Mouse (Mus musculus) hindbrain, postnatal 0 days (tissue): ENCODE results near the gene Il27. TPM values are rescaled to one million over a fixed set of nuclear protein-coding genes. Genes with fewer than 3 reads are reported as not detected.

Source experiments
- ATAC-seq: fragments of 200-750 bp; cut with Nextera tagmentation; 2 replicates; pipeline ENCODE4 v1.8.0; 2017; ENCODE audit warnings: mild to moderate bottlenecking, moderate TSS enrichment, moderate library complexity
- DNase-seq: peaks from one replicate; pipeline ENCODE4 v3.0.0-alpha.2; 2015; ENCODE audit warnings: low spot score
- H3K27ac ChIP-seq: fragments of 300-500 bp; sonication (generic); 2 replicates; pipeline ENCODE4 v1.5.1; 2014; ENCODE audit warnings: mild to moderate bottlenecking
- H3K27me3 ChIP-seq: fragments of 300-500 bp; sonication (generic); 2 replicates; pipeline ENCODE4 v1.6.1; 2014; ENCODE audit warnings: low read length, mixed read lengths; ENCODE audit not compliant: insufficient read depth
- H3K36me3 ChIP-seq: fragments of 300-500 bp; sonication (generic); 2 replicates; pipeline ENCODE4 v1.6.1; 2014; ENCODE audit warnings: low read length, mixed read lengths; ENCODE audit not compliant: insufficient read depth
- H3K4me1 ChIP-seq: fragments of 300-500 bp; sonication (generic); 2 replicates; pipeline ENCODE4 v1.6.1; 2014; ENCODE audit warnings: antibody characterized with exemption, low read length, mixed read lengths; ENCODE audit not compliant: insufficient read depth
- H3K4me2 ChIP-seq: fragments of 300-500 bp; sonication (generic); 2 replicates; pipeline ENCODE4 v1.6.1; 2014; ENCODE audit warnings: low read depth, mild to moderate bottlenecking, low read length, moderate library complexity, mixed read lengths
- H3K4me3 ChIP-seq: fragments of 300-500 bp; sonication (generic); 2 replicates; pipeline ENCODE4 v1.5.1; 2014; ENCODE audit warnings: low read length
- H3K9ac ChIP-seq: fragments of 300-500 bp; sonication (generic); replicated peaks from 2 replicates; pipeline ENCODE4 v1.6.1; 2014; ENCODE audit warnings: mild to moderate bottlenecking, low read length, moderate library complexity, mixed read lengths
- H3K9me3 ChIP-seq: fragments of 300-500 bp; sonication (generic); 2 replicates; pipeline ENCODE4 v1.6.1; 2016; ENCODE audit warnings: low read length, mixed read lengths
- CTCF ChIP-seq: IDR thresholded peaks from 2 replicates; pipeline ENCODE4 v1.5.1; 2016; ENCODE audit warnings: antibody characterized with exemption, control low read depth, low read depth
- WGBS: fragments of 180-500 bp; shearing (Covaris S2); extraction: QIAGEN DNeasy Blood & Tissue Kit; methylation state at CpG from one replicate; pipeline ENCODE4 v1.1.7; 2014; 5-methylcytosine and 5-hydroxymethylcytosine counted together
- polyA plus RNA-seq: library from polyadenylated mRNA; unstranded; fragments of >200 nt; fragmentation: Nextera tagmentation; extraction: Ambion mirVana; gene quantifications from 2 replicates; pipeline ENCODE4 v1.2.1, GENCODE M21; 2015
- total RNA-seq: library from RNA; depleted of rRNA; stranded (reverse); fragments of >200 nt; gene quantifications from 2 replicates; pipeline ENCODE4 v1.2.3, GENCODE M21; 2014

Il27 gene
- total and polyA plus RNA-seq, 2 experiments from 2014 or later: 0.94 TPM; not detected in 1

DNA sequence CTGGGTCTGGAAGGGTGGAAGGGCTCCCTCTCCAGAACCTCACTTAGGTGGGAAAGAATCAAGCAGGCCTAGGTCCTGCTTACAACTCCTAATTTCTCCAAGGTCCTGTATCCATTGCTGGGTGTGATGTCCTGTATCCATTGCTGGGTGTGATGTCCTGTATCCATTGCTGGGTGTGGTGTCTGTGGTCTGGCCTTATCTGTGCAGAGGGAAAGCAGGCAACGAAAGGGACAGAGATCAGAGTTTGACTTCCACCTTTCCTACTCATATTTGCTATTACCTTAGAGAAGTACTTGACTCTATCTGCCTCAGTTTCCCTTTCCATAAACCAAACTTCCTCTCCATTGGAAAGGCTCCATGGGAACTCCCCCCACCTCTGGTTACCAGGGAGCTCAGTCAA is 28.6 kb upstream of the Il27 start:
- no peak for TF ChIP-seq CTCF
- H3K4me1 ChIP-seq: no peaks in the 10 kb centered on the region
- no peaks in the 10 kb centered on the region for H3K36me3 ChIP-seq
- H3K27ac ChIP-seq: no peak overlapping the region
- H3K9me3 ChIP-seq: no peaks in the 10 kb centered on the region
- no peak overlapping the region for H3K9ac ChIP-seq
- ATAC-seq (no peak), DNase-seq (no peak)
- no peaks in the 10 kb centered on the region for H3K27me3 ChIP-seq
- 71% methylated on average over 1 of the region's 1 CpGs for WGBS
- H3K4me3 ChIP-seq: no peak overlapping the region
- no peak overlapping the region for H3K4me2 ChIP-seq

DNA sequence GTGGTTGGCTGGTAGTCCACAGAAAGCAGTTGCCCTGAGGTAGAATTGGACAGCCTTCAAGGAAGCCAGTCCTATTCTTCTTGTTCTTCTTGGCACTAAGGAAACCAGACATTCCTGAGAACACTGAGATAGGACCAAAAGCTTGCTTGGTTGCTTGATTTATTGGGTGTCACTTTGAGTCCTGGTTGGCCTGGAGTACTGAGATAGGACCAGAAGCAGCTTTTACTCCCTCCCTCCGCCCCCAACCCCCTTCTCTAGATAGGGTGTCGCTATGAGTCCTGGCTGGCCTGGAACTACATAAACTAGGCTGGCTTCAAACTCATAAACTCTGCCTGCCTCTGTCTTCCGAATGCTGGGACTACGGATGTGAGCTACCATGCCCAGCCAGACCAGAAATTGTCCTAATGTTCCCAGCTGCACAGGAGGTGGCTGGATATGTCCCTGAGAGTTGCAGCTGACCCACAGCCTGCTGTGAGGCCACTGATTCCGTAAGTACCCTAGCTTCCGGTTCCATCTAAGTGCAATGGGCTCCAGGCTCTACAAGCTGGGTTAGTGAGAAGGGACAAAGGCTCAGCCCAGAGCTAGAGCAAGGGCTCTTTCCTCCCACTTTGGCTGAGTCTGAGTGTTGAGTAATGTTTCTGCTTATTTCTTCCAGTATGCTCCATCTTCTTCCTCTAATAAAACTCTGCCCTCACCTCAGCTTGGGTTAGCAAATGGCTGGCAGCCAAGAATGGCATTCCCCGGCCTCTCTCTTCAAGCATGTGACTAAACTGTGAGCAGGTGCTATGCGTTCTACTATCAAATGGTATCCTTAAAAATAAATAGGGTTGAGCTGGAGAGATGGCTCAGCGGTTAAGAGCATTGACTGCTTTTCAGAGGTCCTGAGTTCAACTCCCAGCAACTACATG is 27.0 kb upstream of the Il27 start:
- H3K36me3 ChIP-seq: no peaks in the 10 kb centered on the region
- no peak overlapping the region for H3K4me2 ChIP-seq
- H3K27ac ChIP-seq: no peak overlapping the region
- ATAC-seq (no peak), DNase-seq (no peak)
- H3K27me3 ChIP-seq: no peaks in the 10 kb centered on the region
- no peaks in the 10 kb centered on the region for H3K9me3 ChIP-seq
- H3K4me1 ChIP-seq: no peaks in the 10 kb centered on the region
- H3K9ac ChIP-seq: no peak overlapping the region
- TF ChIP-seq CTCF: no peak
- H3K4me3 ChIP-seq: no peak overlapping the region
- WGBS: 82% methylated on average over 9 of the region's 9 CpGs

DNA sequence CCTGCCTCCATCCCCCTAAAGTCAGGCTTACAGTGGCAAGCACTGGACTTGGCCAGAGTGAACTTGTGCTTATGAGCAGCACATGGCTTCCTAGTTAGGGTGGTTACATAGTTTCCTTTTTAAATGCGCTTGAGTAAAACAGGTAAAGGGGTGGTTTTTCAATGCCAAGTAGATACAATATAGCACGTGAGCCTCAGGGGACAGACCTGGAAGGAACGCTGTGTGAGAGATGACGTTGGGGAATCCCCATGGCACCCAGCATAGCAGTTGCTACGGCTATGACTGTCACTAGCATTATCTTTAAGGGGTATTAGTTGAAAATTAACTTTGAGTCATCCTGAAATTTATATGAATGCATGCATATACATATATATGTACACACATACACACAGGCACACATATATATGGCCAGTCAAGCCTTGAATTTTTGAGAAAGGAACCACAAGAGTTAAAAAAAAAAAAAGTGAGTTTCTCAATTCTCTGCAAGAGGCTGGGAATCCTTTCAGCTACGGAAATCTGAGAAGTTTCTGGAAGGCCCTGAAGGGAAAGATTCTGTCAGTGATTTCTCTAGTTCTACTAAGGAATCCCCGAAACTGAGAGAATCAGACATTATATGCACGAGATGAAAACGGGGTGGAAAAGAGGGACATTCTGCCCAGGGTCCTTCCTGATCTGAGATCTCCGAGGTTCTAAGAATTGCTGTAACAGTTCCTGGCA is 25.0 kb upstream of the Il27 start:
- Histone ChIP-seq H3K4me1 (no peaks in the 10 kb centered on the region), H3K27me3 (no peaks in the 10 kb centered on the region), H3K36me3 (no peaks in the 10 kb centered on the region), H3K4me2 (no peak overlapping the region), H3K9ac (no peak overlapping the region), H3K9me3 (no peaks in the 10 kb centered on the region), H3K27ac (no peak overlapping the region), H3K4me3 (no peak overlapping the region)
- DNase-seq (no peak), ATAC-seq (no peak)
- WGBS: 79% methylated on average over 10 of the region's 10 CpGs
- TF ChIP-seq CTCF: no peak

DNA sequence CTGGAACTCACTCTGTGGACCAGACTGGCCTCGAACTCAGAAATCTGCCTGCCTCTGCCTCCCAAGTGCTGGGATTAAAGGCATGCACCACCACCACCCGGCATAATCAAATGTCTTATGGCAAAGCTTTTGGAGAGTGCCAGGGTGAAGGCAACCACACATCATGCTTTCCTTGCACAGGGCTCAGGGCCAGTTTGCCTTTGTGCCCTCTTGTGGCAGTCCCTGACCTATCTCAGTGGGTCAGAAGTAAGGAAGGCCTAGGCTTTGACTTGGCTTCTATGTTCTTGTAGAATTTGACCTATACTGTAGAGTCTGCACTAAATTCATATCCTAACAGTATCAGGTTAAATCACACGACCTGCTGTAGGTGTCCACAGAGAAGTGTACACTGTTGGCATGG is 22.0 kb upstream of the Il27 start:
- H3K4me3 ChIP-seq: no peak overlapping the region
- H3K9ac ChIP-seq: no peak overlapping the region
- DNase-seq: no peak
- no peak overlapping the region for H3K4me2 ChIP-seq
- no peaks in the 10 kb centered on the region for H3K4me1 ChIP-seq
- H3K27ac ChIP-seq: no peak overlapping the region
- H3K27me3 ChIP-seq: no peaks in the 10 kb centered on the region
- ATAC-seq: no peak
- TF ChIP-seq CTCF: no peak
- no peaks in the 10 kb centered on the region for H3K9me3 ChIP-seq
- 78% methylated on average over 3 of the region's 3 CpGs for WGBS
- H3K36me3 ChIP-seq: no peaks in the 10 kb centered on the region

DNA sequence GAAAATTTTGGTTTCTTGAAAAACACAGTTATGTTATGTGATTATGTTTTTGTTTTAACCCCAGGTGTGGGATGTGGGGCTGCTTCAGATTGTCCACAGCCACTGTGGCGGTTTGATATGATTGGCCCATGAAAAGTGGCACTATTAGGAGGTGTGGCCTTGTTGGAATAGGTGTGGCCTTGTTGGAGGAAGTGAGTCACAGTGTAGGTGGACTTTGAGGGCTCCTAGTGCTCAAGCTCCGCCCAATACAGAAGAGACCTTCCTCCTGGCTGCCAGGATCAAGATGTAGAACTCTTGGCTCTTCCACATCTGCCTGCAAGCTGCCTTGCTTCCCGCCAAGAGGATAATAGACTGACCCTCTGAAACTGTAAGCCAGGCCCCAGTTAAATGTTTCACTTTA is 18.0 kb upstream of the Il27 start:
- DNase-seq (no peak), ATAC-seq (no peak)
- Histone ChIP-seq H3K9ac (no peak overlapping the region), H3K9me3 (no peaks in the 10 kb centered on the region), H3K4me1 (no peaks in the 10 kb centered on the region), H3K4me3 (no peak overlapping the region), H3K4me2 (no peak overlapping the region), H3K27ac (no peak overlapping the region), H3K27me3 (no peaks in the 10 kb centered on the region), H3K36me3 (no peaks in the 10 kb centered on the region)
- 86% methylated on average over 3 of the region's 3 CpGs for WGBS
- TF ChIP-seq CTCF: no peak

DNA sequence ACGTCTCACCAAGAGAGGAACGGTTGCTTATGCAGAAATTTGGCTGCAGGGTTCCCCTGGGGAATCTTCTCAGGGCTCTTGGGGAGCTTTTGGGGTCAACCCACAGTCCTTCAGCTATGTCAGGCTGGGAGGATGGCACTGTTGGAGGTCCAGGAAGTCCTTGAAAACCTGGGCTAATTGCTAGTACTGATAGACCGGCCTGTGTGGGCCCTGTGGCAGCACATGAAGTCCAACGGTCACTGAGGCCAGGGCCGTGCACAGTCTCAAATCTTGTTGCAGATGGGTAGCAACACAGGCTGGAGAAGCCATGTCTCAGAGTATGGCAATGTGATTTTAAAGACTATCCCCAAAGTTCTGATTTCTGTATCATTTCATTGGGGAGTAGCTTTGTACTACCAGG is 13.1 kb upstream of the Il27 start:
- Histone ChIP-seq H3K9ac (no peak overlapping the region), H3K27me3 (no peaks in the 10 kb centered on the region), H3K4me2 (no peak overlapping the region), H3K4me1 (no peaks in the 10 kb centered on the region), H3K4me3 (no peak overlapping the region), H3K9me3 (no peaks in the 10 kb centered on the region), H3K36me3 (no peaks in the 10 kb centered on the region), H3K27ac (no peak overlapping the region)
- no peak for ATAC-seq
- no peak for TF ChIP-seq CTCF
- WGBS: 84% methylated on average over 5 of the region's 5 CpGs
- no peak for DNase-seq

DNA sequence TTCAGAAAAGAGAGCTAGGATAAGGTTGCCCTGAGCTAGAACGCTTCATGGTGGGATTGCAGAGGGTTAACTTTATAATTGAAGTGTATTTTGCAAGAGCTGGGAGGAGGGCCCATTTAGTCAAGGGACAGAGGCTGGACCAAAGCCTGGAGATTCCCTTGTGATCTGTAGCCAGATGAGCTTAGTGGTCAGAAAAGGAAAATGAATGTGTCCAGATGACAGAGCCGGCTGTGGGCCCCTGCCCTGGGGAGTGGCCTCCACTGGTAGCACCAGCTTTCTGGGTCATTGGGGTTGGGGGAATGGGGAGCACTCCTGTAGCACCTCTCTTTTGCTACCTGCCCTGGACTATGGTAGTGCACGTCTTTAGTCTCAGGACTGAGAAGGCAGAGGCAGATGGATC is 12.3 kb upstream of the Il27 start:
- Histone ChIP-seq H3K27ac (no peak overlapping the region), H3K9ac (no peak overlapping the region), H3K4me1 (no peaks in the 10 kb centered on the region), H3K4me3 (no peak overlapping the region), H3K9me3 (no peaks in the 10 kb centered on the region), H3K4me2 (no peak overlapping the region), H3K27me3 (no peaks in the 10 kb centered on the region), H3K36me3 (no peaks in the 10 kb centered on the region)
- no peak for TF ChIP-seq CTCF
- WGBS: 74% methylated on average over 3 of the region's 3 CpGs
- no peak for DNase-seq
- no peak for ATAC-seq
